Mouse (Mus musculus) B cell, adult 2 months (primary cell): ENCODE results near the gene Prdm2.

ENCODE experiments used
- DNase-seq, 2 experiments: peaks; one replicate each; pipeline ENCODE4 v3.0.0; 2022

The Prdm2 gene

DNA sequence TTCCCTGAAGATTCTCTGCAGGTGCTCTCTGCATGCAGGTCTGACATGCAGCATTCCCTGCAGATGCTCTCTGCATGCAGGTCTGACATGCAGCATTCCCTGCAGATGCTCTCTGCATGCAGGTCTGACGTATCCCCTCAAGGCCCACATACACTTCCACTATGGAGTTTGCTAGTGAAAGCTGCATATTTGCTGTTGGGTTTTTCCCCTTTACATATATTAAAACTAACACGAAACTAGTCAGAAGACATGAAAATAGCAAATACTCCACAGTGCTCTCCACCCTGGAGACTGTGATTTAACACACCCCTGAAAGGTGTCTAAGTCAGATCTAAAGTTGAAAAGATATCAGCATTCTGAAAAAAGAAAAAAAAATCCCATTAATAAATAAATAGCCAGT lies 2.8 kb downstream of the Prdm2 start:
- no peak for DNase-seq

GRCm38 (mm10) chr4:143202653-143203052 lies 10.1 kb downstream of the Prdm2 start:
- DNase-seq = no peak

DNA sequence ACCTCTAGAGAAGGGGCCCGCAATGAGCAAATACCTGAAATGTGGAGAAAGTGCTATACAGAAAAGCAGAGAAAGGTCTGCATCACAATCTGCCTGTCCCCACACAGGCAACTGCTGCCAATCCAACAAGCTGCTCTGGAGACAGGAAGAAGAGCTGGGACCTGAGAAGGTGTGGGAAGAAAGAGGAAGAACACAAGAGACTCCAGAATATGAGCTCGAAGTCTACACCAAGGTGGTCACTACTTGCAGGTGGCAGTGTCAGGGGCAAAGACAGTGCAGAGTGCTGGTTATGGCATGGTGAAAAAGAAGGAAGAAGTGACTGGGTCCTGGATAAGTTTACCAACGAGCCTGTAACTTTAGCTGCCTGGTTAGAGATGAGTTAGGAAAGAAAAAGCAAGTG lies 14.4 kb downstream of the Prdm2 start:
- peak in 1 of 2 experiments; percentile 20 for DNase-seq

- DNase-seq = no peak
Measured at GRCm38 (mm10) chr4:143197845-143198356, 14.9 kb downstream of the Prdm2 start.

DNA sequence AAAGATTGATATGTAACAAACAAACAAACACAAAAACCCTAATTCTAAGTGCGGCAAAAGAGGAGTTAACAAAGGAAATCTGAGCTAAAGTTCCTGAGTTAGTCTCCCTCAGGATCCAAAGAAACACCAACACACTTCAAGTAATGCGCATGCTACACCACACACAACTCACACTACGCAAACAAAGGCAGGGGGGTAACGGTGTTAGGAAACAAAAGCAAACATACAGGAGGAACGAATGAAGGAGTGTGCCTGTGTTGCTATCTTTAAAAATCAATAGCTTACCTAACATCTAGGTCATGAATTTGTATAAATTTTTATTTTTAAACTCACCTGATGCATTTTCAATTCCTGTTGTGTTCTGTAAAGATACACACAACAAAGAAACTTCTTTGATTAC lies 18.5 kb downstream of the Prdm2 start:
- DNase-seq = no peak

DNA sequence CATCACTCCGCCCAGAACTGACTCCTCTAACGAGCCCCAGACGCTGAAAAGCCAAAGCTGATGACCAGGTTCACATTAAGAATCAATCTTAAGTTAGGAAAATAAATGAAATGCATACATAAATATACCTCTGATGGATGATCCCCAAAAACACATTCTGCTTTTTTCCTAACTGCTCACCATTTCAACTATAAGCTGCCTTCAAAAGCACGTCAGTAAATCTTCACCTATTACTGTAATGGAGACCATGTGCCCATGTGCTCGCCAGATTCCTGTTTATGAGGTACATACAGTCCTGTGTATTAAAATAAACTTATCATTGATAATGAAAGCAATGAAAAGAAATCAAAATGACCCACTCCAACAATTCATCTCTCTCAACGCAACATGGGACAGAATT lies 19.6 kb downstream of the Prdm2 start:
- DNase-seq = no peak

- DNase-seq = no peak
Measured at GRCm38 (mm10) chr4:143191783-143192182, 21.0 kb downstream of the Prdm2 start.

- peak; percentile 47 to 52 for DNase-seq
Measured at GRCm38 (mm10) chr4:143190657-143191056, 22.1 kb downstream of the Prdm2 start.

- DNase-seq = peak; percentile 52 to 60
Measured at GRCm38 (mm10) chr4:143188571-143189191, 24.1 kb downstream of the Prdm2 start.

DNA sequence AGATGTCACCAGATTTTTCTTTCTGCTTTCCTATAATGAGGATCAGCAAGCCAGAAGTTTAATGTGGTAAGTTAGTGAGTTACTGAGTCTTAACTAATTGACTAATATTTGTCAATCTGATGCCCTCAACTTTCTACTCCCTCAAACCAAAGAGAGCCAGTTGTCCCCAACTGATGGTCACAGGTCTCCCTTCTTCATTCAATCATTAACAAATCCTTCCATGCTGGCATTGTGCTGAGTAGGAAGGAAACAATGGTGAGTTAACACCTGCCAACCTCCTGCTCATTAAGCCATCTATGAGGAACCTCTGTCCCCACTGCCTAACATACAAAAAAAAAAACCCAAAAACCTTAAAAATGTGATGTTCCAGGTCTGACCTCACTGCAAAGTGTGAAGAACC lies 26.7 kb downstream of the Prdm2 start:
- no peak for DNase-seq

DNA sequence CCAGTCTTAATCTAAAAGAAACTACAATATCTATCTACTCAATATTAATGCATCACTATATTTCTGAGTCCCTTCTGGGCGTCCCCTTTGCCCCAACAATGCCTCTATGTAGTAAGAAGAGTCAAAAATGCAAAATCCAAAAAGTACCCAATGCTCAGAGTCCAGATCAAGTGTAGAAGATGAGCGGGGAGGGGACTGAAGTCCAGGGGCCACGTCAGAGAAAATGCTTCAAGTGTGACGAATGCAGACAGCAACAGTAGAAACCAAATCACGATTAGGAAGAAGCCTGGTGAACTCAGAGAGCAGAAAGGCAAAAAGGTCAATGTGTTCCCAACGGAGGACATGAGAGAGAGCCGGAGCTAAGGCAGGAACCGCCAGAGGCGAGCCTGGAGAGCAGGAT lies 27.3 kb downstream of the Prdm2 start:
- no peak for DNase-seq

- DNase-seq = no peak
Measured at GRCm38 (mm10) chr4:143183141-143183540, 29.7 kb downstream of the Prdm2 start.

DNA sequence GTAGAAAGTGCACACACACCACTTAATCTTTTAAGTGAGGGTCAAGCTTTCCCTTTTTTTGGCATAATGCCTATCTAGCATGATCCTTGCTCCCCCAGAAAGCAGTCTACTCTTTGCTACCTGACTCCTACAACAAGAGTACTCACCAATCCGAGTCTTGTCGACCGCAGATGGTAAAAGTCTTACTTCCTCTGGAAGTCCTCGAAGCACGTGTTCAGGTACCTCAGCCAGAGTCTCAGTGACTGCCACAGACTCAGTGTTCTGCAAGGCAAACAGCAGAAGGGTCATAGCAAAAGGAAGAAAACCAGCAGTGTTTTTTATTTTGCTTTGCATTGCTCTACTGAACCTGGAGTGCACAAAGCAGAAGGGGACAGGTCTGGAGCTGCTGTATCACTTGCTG lies 32.1 kb downstream of the Prdm2 start:
- peak; percentile 37 to 46 for DNase-seq

DNA sequence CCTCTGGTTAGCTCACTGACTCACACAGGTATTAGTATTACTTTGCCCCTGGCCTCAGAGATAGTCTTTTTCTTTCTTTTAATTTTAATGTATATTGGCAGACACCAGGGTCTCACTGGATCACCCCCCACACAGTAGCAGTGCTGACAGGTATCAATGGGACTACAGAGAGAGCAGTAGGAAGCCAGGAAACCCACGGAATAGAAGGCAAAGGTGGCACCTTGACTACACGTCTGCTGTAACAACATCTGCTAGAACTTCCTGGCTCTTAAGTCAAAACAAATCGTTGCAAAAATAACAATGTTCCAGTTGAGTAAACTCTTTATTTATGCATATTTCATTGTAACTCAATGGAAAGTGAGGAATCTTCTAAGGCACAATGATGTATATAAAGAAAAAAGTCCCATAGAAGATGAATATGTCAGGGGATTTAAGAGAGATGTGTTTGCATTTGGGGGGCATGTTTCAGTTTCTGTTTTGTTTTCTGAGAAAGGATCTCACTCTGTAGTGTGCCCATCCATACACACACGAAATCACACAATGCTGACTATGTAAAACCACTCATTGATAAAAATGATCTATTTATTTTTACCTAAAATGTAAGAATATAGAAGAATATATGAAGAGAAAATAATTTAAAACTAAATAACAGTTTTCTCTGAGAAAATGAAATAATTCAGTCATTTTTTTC lies 41.0 kb downstream of the Prdm2 start:
- peak; percentile 27 to 36 for DNase-seq

- no peak for DNase-seq
Measured at GRCm38 (mm10) chr4:143170290-143170689, 42.5 kb downstream of the Prdm2 start.

GRCm38 (mm10) chr4:143168093-143168492 lies 44.7 kb downstream of the Prdm2 start:
- no peak for DNase-seq

- peak; percentile 99 for DNase-seq
Measured at GRCm38 (mm10) chr4:143161619-143162479, 50.9 kb downstream of the Prdm2 start.

DNA sequence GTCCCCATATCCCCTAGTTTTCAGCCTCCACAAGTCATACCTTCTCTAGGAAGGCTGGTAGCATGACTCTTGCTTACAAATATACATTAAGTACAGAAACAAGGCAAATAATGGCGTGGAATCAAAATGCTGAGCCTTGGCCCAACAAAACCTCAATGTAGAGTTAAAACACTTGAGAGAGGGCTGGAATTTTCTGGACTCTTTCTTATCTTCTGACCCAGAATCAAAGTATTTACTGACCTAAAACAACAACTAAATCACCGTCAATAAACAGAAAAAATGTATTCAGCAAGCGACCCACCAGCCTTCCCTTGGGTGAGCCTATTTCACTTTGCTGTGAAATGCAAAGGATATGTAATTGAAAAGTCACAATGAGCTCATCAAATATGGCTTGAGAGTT lies 52.0 kb downstream of the Prdm2 start:
- no peak for DNase-seq

DNA sequence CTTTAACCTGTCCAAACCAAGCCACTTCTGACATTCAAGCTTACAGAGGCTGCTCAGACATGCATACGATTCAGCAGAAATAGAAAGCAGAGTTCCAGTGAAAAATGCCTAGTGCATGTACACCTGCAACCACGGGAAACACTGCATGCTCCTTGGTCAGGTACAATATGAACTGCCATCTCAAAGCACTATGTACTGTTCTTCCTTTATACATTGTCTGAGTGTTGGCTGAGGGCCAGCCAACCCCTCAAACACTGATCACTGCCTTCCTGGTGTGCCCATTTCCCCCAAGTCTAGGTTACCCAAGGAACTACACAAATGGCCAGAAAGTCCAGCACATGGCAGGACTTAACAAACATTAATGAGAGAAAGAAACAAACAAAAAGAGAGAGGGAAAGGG lies 53.5 kb downstream of the Prdm2 start:
- DNase-seq = no peak

- DNase-seq = no peak
Measured at GRCm38 (mm10) chr4:143155871-143156270, 56.9 kb downstream of the Prdm2 start.

DNA sequence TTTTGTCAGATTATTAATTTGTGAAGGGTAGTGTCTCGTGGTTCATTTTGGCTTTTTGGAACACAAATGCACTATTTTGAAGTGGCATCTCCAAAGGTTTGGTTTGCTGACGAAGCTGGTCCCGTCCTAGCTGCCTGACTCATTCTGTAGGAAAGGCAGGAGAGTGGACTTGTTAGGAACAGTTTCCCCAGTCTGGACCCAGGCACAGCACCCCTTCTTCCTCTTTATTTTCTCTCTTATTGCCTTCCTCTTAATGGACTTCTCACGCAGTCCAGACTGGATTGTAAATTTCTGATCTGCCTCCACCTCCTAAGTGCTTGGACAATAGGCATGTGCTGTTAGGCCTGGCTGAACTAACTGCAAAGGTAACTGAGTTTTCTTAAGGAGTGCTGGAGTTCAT lies 57.8 kb downstream of the Prdm2 start:
- no peak for DNase-seq

DNA sequence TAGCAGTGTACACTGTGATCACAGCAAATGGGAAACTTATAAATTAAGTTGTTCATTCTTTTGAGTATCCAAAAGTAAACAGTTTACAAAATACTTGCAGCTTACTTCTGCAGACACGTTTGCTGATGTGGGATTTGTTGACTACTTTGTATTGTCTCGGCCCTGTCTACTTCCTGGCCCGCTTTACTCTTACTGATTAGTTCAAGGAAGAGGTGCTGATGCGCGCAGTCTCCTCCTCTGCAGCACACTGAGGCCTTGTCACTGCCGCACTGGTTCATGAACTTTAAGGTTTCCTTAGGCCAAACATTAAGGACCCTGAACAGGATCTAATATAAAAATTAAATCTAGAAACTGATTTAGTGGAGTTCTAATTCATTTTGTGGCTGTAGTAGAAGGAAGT lies 58.2 kb downstream of the Prdm2 start:
- DNase-seq = no peak

DNA sequence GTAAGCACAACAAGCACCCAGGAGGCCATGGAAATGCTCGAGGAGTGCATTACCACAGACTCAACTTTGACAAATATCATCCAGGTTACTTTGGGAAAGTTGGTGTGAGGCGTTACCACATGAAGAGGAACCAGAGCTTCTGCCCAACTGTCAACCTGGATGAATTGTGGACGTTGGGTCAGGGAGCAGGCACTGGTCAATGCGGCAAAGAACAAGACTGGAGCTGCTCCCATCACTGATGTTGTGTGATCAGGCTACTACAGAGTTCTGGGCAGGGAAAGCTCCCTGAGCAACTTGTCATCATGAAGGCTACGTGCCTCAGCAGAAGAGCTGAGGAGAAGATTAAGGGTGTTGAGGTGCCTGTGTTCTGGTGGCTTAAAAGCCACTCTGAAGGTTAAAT lies 60.2 kb downstream of the Prdm2 start:
- DNase-seq = no peak

- peak; percentile 62 to 64 for DNase-seq
Measured at GRCm38 (mm10) chr4:143151267-143151666, 61.5 kb downstream of the Prdm2 start.
